Mouse (Mus musculus) heart, embryonic 15.5 days (tissue): Measurements from ENCODE around the gene Ptbp1. TPM values are rescaled to one million over a fixed set of nuclear protein-coding genes. Genes with fewer than 3 reads are reported as not detected.
"Not testable (repeated sequence)": the region's sequence is repeated elsewhere in the genome, so short reads cannot be mapped to it uniquely, and the experiment has no call there.

Experiments used
- ATAC-seq: fragments of 200-750 bp; cut with Nextera tagmentation; replicated peaks from 2 replicates; pipeline ENCODE4 v1.8.0; 2017; ENCODE audit warnings: low read depth, moderate TSS enrichment; ENCODE audit not compliant: insufficient number of reproducible peaks, insufficient read depth, low FRiP score
- H3K27ac ChIP-seq: fragments of 300-500 bp; sonication (generic); 2 replicates; pipeline ENCODE4 v1.5.1; 2015; ENCODE audit warnings: mild to moderate bottlenecking, inconsistent platforms
- H3K27me3 ChIP-seq: fragments of 300-500 bp; sonication (generic); 2 replicates; pipeline ENCODE4 v1.6.1; 2015; ENCODE audit warnings: inconsistent platforms
- H3K36me3 ChIP-seq: fragments of 300-500 bp; sonication (generic); 2 replicates; pipeline ENCODE4 v1.6.1; 2015; ENCODE audit warnings: mild to moderate bottlenecking, inconsistent platforms
- H3K4me1 ChIP-seq: fragments of 300-500 bp; sonication (generic); replicated peaks from 2 replicates; pipeline ENCODE4 v1.6.1; 2015; ENCODE audit warnings: inconsistent platforms
- H3K4me2 ChIP-seq: fragments of 300-500 bp; sonication (generic); 2 replicates; pipeline ENCODE4 v1.6.1; 2015; ENCODE audit warnings: inconsistent platforms, mild to moderate bottlenecking, moderate library complexity
- H3K4me3 ChIP-seq: fragments of 300-500 bp; sonication (generic); 2 replicates; pipeline ENCODE4 v1.5.1; 2015; ENCODE audit warnings: mild to moderate bottlenecking, inconsistent platforms
- H3K9ac ChIP-seq: fragments of 300-500 bp; sonication (generic); 2 replicates; pipeline ENCODE4 v1.6.1; 2015; ENCODE audit warnings: mild to moderate bottlenecking, inconsistent platforms
- H3K9me3 ChIP-seq: fragments of 300-500 bp; sonication (generic); replicated peaks from 2 replicates; pipeline ENCODE4 v1.6.1; 2016; ENCODE audit warnings: inconsistent platforms
- WGBS: fragments of 180-500 bp; shearing (Covaris S2); methylation state at CpG from one replicate; pipeline ENCODE4 v1.1.7; 2015; ENCODE audit warnings: mixed read lengths; 5-methylcytosine and 5-hydroxymethylcytosine counted together
- polyA plus RNA-seq: library from polyadenylated mRNA; unstranded; fragments of >200 nt; fragmentation: Nextera tagmentation; extraction: Ambion mirVana; gene quantifications from 2 replicates; pipeline ENCODE4 v1.2.1, GENCODE M21; 2015

Ptbp1 gene
- polyA plus RNA-seq, 1 experiment from 2014 or later = 89.6 TPM

- not testable (repeated sequence) for H3K27ac ChIP-seq, H3K4me3 ChIP-seq, H3K9me3 ChIP-seq, H3K4me2 ChIP-seq, H3K36me3 ChIP-seq, H3K9ac ChIP-seq, ATAC-seq
- Histone ChIP-seq H3K4me1 (peaks cover 30% of the 10 kb centered on the region), H3K27me3 (peaks cover 14% of the 10 kb centered on the region)
- 64% methylated on average over 3 of the region's 3 CpGs for WGBS
These were observed 30.7 kb downstream of the Ptbp1 start for GRCm38 (mm10) chr10:79884938-79885337.

- WGBS = 78% methylated on average over 6 of the region's 6 CpGs
- peaks cover 30% of the 10 kb centered on the region for H3K4me1 ChIP-seq
- no peaks in the 10 kb centered on the region for H3K36me3 ChIP-seq
- ATAC-seq = no peak
- no peak within 1 kb of the TSS for H3K4me2 ChIP-seq
- H3K27ac ChIP-seq = no peak within 1 kb of the TSS
- H3K9ac ChIP-seq = no peak within 1 kb of the TSS
- no peaks in the 10 kb centered on the region for H3K9me3 ChIP-seq
- H3K4me3 ChIP-seq = no peak within 1 kb of the TSS
- H3K27me3 ChIP-seq = peaks cover 7% of the 10 kb centered on the region
These were observed 31.8 kb downstream of the Ptbp1 start, which contains the start of gene Elane for GRCm38 (mm10) chr10:79886054-79886453. Gene Elane, plus strand, starts transcription at chr10:79886247.

GRCm38 (mm10) chr10:79886611-79887010 is 32.4 kb downstream of the Ptbp1 start:
- Histone ChIP-seq H3K9me3 (no peaks in the 10 kb centered on the region), H3K36me3 (no peaks in the 10 kb centered on the region), H3K4me2 (no peak overlapping the region), H3K27ac (no peak overlapping the region), H3K4me1 (peaks cover 27% of the 10 kb centered on the region), H3K4me3 (no peak overlapping the region), H3K9ac (no peak overlapping the region), H3K27me3 (peaks cover 9% of the 10 kb centered on the region; the same call in 1 of the 2 replicates)
- 78% methylated on average over 8 of the region's 8 CpGs for WGBS
- ATAC-seq = no peak

GRCm38 (mm10) chr10:79889386-79889785 is 35.2 kb downstream of the Ptbp1 start:
- Histone ChIP-seq H3K4me2 (no peak overlapping the region), H3K36me3 (no peaks in the 10 kb centered on the region), H3K27me3 (peaks cover 6% of the 10 kb centered on the region; the same call in 1 of the 2 replicates), H3K9ac (no peak overlapping the region), H3K4me3 (no peak overlapping the region), H3K4me1 (peaks cover 4% of the 10 kb centered on the region), H3K9me3 (no peaks in the 10 kb centered on the region), H3K27ac (no peak overlapping the region)
- WGBS = 74% methylated on average over 2 of the region's 2 CpGs
- no peak for ATAC-seq

GRCm38 (mm10) chr10:79890670-79891069 is 36.4 kb downstream of the Ptbp1 start, which contains the start of gene Cfd:
Gene Cfd, plus strand, starts transcription at chr10:79890853.
- Histone ChIP-seq H3K36me3 (peaks cover 8% of the 10 kb centered on the region; the same call in 1 of the 2 replicates), H3K27ac (no peak within 1 kb of the TSS), H3K4me2 (no peak within 1 kb of the TSS), H3K27me3 (peaks cover 6% of the 10 kb centered on the region; the same call in 1 of the 2 replicates), H3K4me1 (0 out of 2 replicates have a peak, but pooled peaks cover 2% of the 10 kb centered on the region), H3K9me3 (no peaks in the 10 kb centered on the region), H3K4me3 (no peak within 1 kb of the TSS), H3K9ac (no peak within 1 kb of the TSS)
- 33% methylated on average over 5 of the region's 5 CpGs for WGBS
- ATAC-seq = no peak

- not testable (repeated sequence) for H3K27me3 ChIP-seq, H3K4me2 ChIP-seq, H3K4me3 ChIP-seq, H3K27ac ChIP-seq, H3K4me1 ChIP-seq, H3K9ac ChIP-seq, H3K9me3 ChIP-seq
- WGBS = 42% methylated on average over 22 of the region's 22 CpGs
- H3K36me3 ChIP-seq = peaks cover 24% of the 10 kb centered on the region
- peak; percentile 59; the same call in 1 of the 2 replicates for ATAC-seq
These were observed 38.4 kb downstream of the Ptbp1 start for GRCm38 (mm10) chr10:79892451-79893118.

- ATAC-seq = no peak
- peaks cover 1% of the 10 kb centered on the region; the same call in 1 of the 2 replicates for H3K27me3 ChIP-seq
- no peak overlapping the region for H3K4me2 ChIP-seq
- no peak overlapping the region for H3K9ac ChIP-seq
- H3K4me1 ChIP-seq = 0 out of 2 replicates have a peak, but pooled peaks cover 2% of the 10 kb centered on the region
- 90% methylated on average over 16 of the region's 16 CpGs for WGBS
- no peak overlapping the region for H3K27ac ChIP-seq
- H3K36me3 ChIP-seq = peaks cover 44% of the 10 kb centered on the region
- H3K4me3 ChIP-seq = no peak overlapping the region
- no peaks in the 10 kb centered on the region for H3K9me3 ChIP-seq
These were observed 42.1 kb downstream of the Ptbp1 start for GRCm38 (mm10) chr10:79896306-79896705.

GRCm38 (mm10) chr10:79896814-79897213 is 42.6 kb downstream of the Ptbp1 start:
- WGBS = 87% methylated on average over 13 of the region's 13 CpGs

GRCm38 (mm10) chr10:79897316-79898245 is 43.4 kb downstream of the Ptbp1 start:
- no peak overlapping the region for H3K4me2 ChIP-seq
- H3K27me3 ChIP-seq = no peaks in the 10 kb centered on the region
- H3K9me3 ChIP-seq = no peaks in the 10 kb centered on the region
- H3K36me3 ChIP-seq = peaks cover 50% of the 10 kb centered on the region
- no peak overlapping the region for H3K27ac ChIP-seq
- 54% methylated on average over 20 of the region's 20 CpGs for WGBS
- no peak overlapping the region for H3K9ac ChIP-seq
- H3K4me3 ChIP-seq = no peak overlapping the region
- ATAC-seq = no peak
- 0 out of 2 replicates have a peak, but pooled peaks cover 2% of the 10 kb centered on the region for H3K4me1 ChIP-seq

More at GRCm38 (mm10) chr10:79896814-79897213, 42.6 kb downstream of the Ptbp1 start:
- H3K27me3 ChIP-seq = no peaks in the 10 kb centered on the region
- H3K4me2 ChIP-seq = no peak overlapping the region
- ATAC-seq = no peak
- no peak overlapping the region for H3K27ac ChIP-seq
- peaks cover 44% of the 10 kb centered on the region for H3K36me3 ChIP-seq
- H3K4me3 ChIP-seq = no peak overlapping the region
- 0 out of 2 replicates have a peak, but pooled peaks cover 2% of the 10 kb centered on the region for H3K4me1 ChIP-seq
- no peaks in the 10 kb centered on the region for H3K9me3 ChIP-seq
- no peak overlapping the region for H3K9ac ChIP-seq

GRCm38 (mm10) chr10:79900951-79901410 is 46.8 kb downstream of the Ptbp1 start:
- H3K4me1 ChIP-seq = no peaks in the 10 kb centered on the region
- ATAC-seq = no peak
- H3K9ac ChIP-seq = no peak overlapping the region
- peaks cover 70% of the 10 kb centered on the region for H3K36me3 ChIP-seq
- no peak overlapping the region for H3K27ac ChIP-seq
- no peaks in the 10 kb centered on the region for H3K27me3 ChIP-seq
- no peak overlapping the region for H3K4me2 ChIP-seq
- 52% methylated on average over 2 of the region's 2 CpGs for WGBS
- H3K4me3 ChIP-seq = no peak overlapping the region
- H3K9me3 ChIP-seq = no peaks in the 10 kb centered on the region

- Histone ChIP-seq H3K9me3 (no peaks in the 10 kb centered on the region), H3K4me1 (peaks cover 10% of the 10 kb centered on the region), H3K9ac (no peak overlapping the region), H3K27ac (no peak overlapping the region), H3K36me3 (peaks cover 53% of the 10 kb centered on the region), H3K27me3 (no peaks in the 10 kb centered on the region), H3K4me3 (no peak overlapping the region), H3K4me2 (no peak overlapping the region)
- 94% methylated on average over 9 of the region's 9 CpGs for WGBS
- ATAC-seq = no peak
These were observed 52.5 kb downstream of the Ptbp1 start for GRCm38 (mm10) chr10:79906712-79907111.
